Mouse (Mus musculus) right cerebral cortex, postnatal 10 days (tissue): ENCODE results near the gene Nol10.

Source experiments
- DNase-seq, 2 experiments: peaks; one replicate each; pipeline ENCODE4 v3.0.0; 2021; ENCODE audit warnings: low spot score in 2 of 2

Gene Nol10

DNA sequence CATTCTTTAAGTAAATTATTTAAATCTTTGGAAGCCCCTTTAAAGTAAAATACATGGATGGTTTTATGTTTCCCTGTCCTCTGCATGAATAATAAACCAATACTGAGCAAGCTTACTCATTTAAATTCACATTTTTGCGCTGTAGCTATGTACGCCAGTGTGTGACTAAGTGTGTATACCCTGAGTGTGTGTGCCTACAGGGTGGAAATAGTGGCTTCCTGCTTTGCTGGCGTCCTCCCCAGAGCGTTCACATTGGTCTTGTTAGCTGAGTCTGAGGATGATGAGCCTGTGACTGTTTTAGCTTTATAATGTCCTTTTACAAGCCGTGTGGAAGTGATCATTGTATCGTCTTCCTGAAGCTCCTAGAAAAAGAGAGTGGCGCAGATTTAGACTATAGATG, 60.1 kb downstream of the Nol10 start:
- DNase-seq = no peak

DNA sequence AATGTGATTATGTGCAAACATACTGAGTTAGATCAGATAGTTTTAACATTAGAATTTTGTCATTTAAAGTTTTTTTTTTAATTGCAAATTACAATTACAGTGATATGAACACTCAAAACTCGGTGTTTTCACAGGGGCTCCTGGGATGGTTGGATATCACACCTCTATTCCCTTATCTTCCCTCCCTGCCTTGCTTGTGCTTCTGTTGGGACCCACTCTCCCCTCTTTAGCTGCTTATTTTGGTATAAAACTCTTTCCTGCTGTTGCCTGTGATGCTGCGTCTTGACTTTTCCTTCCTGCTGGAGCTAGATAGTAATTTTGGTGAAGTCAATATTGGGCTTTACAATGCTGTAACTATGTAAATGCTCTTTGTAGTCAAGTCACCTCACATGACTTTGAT, 63.0 kb downstream of the Nol10 start:
- DNase-seq = no peak

DNA sequence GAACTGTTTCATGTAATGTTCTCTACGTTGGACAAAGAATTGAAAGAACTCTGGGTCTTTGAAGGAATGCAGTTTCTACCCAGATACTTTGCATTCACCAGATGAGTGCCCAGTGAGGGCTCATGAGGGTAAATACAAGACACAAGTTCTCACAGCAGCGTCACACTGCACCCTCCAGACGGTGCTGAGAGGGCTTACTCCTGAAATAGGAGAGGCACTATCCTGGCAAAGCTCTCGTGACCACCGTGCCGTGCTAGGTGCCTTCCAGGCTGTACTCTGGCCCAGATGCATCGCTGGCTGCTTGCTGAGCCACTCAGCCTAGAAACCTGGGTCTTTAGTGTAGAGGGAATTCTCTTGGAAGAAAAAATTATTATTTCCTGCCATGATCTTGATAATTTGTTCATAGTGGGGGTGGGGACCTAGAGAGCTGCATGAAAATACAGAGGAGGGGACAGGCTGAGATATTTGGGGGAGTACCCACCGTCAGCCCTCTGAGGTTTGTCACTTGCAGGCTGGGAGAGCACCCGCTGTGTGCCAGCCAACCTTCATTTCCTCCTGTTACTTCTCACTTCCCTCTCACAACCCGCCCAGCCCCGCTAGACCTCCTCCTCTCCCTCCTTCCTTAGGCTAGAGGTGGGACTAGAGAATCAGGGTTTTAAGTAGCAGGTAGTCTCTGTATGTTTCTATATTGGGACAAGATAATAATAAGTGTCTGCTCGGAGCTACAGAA, 63.7 kb downstream of the Nol10 start:
- no peak for DNase-seq

DNA sequence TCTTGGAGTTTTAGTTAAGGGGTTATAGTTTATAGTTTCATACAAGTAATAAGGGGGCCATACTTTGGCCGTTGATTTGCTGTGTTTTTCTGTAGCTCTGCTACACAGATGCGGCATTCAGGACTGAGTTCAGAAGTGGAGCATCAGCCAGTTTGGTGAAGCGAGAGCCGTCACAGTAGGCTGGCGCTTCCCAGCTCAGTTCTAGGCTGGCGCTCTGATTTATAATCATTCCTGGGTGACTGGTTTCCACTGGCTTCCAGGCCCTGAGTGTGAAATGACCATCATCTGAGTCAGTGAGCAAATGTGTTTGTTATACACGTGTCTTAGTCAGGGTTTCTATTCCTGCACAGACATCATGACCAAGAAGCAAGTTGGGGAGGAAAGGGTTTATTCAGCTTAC, 66.5 kb downstream of the Nol10 start:
- DNase-seq = no peak

DNA sequence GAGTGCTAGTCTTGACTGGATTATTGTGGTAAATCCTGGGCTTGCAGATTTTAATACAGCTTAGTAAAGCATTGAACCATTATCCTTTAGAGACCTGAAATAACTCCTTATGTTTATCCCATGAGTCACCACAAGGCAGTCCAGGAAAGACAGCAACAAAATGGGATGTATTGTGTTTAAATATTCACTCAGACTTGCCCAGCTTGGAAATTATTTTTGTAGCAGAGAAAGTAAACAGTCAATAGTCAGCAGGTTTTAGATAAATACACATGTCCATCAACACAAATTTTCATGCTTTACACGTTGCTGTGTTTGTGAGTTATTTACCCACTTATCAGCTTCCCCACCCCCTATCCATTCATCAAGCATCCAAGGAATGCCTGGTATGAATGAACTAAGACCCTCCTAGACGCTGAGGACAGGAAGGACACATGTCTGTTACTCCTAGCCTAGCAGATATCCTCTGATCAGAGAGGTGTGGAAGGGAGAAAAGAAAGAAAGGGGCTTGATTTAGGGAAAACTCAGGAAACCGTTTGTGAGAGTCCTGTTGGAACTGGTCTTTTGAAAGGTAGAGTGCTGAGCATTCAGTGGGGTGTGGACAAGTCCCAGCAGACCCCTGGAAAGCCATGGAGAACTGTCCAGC, 72.0 kb downstream of the Nol10 start:
- DNase-seq = no peak

DNA sequence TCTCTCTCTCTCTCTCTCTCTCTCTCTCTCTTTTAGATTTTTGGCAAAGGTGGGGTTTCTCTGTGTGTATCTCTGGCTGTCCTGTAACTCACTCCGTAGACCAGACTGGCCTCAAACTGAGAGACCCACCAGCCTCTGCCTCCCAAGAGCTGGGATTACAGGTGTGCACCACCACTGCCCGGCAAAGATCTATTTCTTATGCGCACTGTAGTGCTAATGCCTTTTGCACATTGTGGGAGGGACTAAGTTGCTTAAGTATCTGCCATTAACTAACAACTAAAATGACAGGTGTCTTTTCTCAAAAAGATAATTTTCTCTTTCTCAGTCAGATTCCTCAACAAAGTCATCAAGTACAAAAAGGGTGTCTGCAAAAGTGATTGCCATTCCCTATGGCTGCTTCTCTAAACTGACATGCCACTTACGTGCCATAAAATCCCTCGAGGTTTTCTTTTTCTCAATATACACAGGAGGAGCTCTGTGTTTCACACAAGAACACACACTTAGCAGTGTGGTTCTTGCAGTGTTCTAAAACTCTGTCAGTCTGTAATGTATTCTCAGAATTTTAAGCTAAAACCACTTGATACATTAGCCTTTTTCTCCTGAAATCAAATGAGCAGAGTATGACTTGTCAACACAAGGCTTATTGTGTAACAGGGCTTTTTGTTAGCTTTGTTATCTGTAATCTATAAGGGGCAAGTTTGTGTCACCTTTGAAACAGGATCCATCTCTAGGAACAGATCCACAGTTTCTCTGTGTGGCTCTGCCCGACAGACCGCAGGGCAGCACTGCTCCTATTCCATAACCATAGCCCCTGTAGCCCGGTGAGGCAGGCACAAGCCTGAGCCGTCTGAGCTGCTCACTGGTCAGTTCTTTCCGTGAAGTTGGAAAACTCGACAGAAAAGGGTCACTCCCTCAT, 77.3 kb downstream of the Nol10 start:
- DNase-seq = no peak

DNA sequence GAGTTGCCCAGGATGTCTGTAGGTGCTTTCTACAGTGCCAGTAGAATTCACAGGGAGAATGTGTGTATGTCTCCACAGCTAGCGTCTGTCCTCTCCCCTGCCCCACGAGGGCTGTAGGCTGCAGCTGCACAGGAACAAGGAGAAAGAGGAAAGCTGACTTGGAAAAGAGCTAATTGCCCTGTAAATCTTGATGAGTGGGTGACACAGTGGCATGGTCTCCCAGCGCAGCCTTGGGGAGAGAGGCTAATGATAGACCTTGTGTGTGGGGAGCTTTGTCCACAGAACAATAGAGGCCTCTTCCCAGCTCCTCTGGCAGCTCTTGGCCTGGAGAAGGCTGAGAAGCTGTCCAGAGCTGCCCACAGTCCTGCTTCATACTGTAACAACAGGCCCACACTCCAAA, 78.5 kb downstream of the Nol10 start:
- DNase-seq = no peak

DNA sequence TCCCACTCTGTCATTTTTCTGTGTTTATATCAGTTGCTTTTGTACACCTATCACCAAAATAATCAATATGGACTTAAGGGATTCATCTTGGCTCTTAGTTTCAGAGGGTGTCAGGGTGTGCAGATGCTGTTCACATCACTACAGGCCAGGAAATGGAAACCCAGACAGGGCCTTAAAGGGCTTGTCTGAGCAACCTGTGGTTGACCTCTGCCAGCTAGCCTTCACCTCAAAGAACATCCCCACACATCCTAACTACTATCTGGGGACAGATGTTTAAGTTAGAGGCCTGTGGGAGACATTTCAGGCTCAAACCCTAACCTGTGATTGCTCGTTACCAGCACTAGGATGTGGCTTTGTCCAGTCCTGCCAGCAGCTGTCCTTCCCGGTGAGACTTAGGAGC, 82.3 kb downstream of the Nol10 start:
- DNase-seq = no peak

DNA sequence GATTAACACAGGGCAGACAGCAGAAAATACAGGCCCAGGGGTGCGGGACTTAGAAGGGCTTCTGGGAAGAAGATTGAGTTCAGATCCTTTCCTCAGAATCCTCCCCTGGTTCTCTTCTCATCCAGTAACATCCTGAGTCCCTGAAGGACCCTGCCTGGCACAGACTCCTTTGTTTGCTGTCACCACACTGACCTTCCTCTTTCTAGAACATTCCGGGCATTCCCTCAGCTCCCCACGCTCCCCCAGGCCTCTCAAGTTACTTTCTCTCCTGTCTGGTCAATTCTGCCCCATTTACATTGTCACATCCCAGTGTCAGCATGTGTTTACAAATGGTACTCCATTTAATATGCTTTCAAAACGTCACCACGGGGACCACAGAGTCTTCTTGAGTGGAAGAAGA, 82.9 kb downstream of the Nol10 start:
- DNase-seq = no peak

DNA sequence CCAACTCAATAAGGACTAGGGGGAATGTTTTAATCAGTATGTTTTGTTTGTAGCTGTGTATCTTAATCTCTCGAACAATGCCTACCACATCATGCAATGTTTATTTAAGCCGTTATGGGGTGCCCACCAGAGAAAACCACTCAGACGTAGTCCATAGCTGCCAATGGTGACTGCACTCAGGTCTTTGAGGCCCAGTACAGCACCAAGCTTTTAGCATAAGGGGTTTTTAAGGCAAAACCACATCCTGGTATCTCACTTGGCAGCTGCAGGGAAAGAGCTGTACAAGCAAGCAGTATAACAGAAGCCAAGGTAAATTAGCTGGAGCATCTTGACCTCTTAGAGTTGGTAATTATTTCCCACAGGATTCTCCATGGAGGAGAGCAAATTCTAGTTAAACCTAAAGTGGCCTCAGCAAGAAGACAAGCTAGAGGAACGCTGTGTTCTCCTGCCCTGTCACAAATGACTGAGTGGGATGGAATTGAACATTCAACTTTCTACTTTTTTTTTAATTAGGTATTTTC, 83.6 kb downstream of the Nol10 start:
- DNase-seq = no peak

DNA sequence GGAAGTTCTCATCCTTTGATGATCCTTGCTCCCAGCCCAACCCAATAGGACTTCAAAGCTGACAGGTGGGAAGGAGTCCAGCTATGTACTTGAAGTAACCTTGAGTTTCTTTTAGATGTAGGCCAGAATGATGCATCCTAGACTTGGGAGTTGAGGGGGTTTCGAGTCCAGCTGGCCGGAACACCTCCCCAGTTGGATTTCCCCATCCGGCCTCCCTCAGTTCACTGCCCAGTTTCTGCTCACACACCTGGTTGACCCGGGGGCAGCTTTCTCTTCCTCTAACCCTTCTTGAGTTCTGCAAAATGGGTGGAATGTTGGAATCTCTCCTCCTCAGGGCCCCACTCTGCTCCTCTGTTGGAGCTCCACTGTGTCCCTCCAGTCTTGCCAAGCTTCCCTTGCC, 85.5 kb downstream of the Nol10 start:
- no peak for DNase-seq

DNA sequence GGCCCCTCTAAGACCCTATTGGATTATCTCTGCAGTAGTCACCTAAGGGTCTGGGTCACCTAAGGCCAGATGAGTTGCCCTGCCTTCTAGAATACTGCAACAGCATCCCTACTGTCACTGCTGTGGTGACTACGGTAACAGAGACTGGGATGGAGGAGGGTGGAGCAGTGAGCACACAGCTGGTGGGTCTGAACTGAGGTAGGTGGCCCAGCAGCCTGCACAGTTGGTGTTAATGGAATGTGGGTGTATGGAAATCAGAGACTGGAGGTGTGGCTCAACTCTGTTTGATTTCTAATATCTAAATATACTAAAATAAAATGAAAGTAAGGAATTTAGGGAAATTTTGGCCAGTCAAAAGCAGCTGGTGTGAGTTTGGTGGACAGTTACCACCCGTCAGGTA, 88.2 kb downstream of the Nol10 start:
- DNase-seq = peak in 1 of 2 experiments; percentile 54

DNA sequence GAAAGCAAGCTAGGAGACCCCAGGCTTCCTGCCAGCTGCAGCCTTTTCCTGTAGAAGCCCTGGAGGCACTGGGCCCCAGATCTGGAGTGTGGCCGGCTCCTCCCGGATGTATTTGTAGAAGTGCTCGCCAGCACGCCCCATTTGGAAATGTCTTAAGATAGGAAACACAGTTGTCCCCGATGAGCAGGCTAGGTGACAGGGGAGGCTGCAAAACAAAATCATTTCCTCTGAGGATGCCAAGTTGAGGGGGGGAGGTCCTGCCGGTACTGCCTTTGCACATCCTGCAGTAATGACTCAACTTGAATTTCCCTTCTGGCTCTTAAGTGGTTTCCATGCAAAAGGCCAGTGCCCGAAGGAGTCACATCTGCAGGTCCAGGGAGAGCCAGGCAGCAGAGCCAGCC, 92.0 kb downstream of the Nol10 start:
- peak in 1 of 2 experiments; percentile 40 for DNase-seq

DNA sequence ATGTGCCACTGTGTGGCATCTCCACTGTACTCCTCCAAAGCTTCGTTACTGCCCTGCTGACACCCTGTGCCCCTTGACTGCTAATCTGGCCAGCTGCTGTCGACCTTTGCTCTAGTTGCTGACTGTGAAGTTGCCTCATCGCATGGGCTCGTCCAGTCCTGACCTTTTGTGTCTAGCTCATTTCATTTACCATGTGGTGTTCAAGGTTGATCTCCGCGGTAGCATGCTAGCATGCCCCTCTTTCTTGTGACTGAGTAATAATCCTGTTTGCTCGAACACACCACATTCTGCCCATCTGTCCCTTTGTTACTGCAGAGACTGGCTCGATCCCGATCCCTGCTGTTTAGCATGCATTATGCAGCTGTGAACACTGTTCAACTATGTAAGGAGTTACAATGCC, 93.2 kb downstream of the Nol10 start:
- DNase-seq = no peak

DNA sequence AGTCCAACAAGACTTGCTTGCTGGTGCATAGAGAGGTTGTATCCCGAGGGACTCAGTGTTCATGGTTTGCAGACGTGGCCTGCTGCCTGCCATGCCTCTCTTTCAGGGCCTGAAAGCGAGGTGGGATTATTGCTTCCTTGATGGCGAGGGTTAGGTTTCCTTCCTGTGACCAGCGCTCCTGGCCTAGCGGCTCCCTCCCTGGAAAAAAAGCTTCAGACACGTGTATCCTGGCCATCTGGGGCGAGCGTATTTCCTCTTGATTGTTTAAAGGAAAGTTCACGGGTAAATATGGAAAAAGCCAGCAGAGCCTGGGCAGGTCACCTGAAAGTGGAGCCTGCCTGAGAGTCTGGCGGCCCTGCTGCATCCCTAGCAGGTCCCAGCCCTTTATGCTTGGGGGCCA, 96.1 kb downstream of the Nol10 start:
- no peak for DNase-seq

DNA sequence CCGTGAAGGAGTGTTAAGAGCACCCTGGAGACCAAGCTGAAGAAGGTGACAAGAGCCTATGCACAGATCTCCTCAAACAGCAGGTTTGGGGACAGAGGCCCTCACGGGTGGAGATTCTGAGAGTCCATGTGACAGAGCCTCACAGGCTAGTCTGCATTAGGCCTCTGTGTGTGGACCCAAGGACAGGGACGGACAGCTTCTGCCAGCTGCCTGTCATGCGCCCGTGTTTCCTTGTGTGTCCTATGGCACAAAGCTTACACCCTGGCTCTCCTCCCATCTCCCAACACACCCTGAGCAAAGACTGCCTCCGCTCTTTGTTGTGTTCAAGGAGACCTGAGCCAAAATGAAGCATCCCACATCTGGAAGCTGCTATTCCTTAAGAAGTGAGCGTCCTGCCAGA, 97.0 kb downstream of the Nol10 start:
- no peak for DNase-seq

DNA sequence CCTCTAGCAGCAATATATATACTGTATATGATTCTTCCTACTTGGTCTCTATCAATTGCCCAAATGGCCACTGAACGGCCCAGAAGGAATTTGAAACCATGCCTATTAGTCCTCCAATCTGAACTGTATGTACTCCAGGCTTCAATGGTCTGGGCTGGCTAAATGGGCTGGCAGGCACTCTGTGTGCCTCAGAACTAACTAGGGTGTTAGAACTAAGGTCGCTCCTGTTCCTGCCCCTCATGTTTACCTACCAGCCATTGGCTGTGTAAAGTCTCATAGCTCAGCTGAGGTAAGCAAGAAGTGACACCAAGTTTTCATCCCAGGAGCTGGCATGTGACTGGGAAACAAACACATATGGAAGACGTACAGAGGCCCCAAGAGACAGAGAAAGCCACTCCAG, 100.5 kb downstream of the Nol10 start:
- DNase-seq = no peak

DNA sequence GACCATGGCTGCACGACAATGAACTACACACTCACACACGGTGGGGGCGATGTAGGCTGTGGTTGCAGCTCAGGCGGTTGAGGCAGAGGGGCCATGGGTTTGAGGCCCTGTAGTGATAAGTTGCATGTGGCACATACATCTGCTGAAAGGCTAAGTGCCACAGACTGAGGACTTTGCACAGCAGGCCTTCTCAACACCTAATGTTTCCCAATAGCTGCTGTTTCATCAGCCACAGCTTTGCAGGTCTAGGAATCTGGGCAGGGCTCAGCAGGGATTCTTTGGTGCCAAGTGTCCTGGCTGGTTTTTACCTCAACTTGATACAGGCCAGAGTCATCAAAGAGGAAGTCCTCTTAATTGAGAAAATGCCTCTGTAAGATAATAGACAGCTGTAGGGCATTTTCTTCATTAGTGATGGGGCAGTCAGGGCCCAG, 101.4 kb downstream of the Nol10 start:
- no peak for DNase-seq

DNA sequence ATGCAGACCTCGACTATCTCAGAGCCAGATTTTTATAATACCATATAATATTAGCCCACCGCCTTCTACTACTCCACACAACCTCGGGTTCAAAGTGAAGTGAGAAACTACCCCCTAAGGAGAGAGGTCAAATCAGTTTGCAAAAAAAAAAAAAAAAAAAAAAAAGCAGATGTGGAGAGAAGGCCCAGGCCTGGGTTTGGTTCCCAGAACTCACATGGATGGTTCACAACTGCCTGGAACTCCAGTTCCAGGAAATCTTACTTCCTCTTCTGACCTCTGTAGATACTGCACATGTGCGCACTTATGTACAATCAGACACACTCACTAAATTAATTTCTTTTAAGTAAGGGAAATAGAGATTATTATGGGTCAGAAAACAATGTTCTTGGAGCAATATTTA, 102.2 kb downstream of the Nol10 start:
- DNase-seq = no peak

DNA sequence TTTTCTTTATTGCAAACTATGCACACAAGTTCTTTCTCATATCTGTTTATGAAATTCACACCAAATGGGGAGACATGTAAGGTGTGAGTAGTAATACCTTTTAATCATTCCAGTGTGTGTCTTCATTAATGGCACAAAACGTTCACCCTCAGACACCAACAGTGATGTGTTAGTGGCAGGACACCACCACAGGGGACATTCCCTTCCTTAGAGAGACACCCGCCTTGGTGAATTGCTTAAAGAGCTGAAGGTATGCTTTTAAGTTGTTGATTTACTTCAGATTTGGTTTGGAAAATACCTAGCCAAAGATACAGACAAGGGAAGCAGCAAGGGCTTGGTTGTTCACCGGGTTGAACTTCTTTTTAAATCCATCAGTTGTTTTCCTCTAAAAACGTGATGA, 102.7 kb downstream of the Nol10 start:
- DNase-seq = no peak

DNA sequence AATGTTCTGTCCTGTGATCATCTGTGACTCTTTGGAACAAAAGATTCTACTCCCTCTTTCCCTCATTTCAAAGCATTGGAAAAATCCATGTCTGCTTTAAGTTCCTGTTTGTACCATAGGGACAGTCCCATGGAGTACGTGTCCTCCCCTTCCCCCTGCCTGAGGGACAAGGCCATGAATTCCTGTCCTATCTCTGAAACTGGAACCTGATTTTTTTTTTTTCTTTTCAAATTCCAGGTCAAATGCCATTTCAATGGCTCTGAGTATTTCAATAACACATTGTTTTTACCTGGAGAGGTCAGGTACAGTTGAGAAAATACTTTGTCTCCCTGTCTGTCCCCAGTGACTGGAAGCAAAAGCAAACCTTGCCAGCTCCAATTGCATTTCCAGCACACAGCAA, 104.0 kb downstream of the Nol10 start:
- DNase-seq = no peak

DNA sequence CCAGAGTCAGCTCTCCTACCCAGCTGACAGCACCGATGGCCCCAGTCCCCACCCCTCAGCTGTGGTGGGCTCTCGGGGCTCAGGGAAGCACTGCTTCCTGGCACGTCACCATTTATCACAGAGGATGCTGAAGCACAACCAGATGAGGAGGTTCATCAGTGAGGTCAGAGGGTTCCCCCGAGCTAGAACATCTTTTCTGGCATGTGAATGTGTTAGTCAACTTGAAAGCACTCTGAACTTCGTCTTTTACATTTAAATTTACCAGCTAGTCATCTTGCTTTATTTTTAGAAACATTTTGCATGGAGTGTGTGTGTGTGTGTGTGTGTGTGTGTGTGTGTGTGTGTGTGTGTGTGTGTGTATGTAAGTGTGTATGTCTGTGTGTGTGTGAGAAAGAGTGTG, 105.7 kb downstream of the Nol10 start:
- no peak for DNase-seq

DNA sequence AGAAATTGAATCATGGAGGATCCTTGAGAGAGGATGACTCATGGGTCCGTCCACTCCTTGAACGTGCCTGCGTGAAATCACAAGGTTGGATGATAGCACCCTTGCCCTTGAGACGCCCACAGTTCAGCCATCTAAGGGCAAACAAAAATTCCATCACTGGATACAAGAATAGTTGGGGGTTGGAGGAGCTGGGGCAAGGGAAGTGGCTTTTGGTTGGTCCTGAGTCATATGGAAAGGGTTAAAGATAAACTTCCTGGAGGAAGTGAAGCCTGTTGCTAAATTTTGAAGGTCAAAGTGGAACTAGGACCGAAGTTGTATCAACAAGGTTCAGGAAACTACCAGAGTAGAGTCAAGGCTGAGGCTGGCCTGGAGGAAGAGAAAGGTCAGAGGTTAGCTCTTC, 106.8 kb downstream of the Nol10 start:
- no peak for DNase-seq
